Mouse (Mus musculus): ENCODE data around the gene Ogfod3. TPM values are rescaled to one million over a fixed set of nuclear protein-coding genes. Genes with fewer than 3 reads are reported as not detected.

Gene Ogfod3
- polyA plus RNA-seq, 1 experiment, result 7.4 TPM

- no peaks in the 10 kb centered on the region for H3K4me1 ChIP-seq (replicated peaks; ENCODE audit: control insufficient read depth, insufficient read depth, low read length)
- H3K36me3 ChIP-seq (ENCODE audit: control insufficient read depth, insufficient read depth, low read length), result no peaks in the 10 kb centered on the region
- no peaks in the 10 kb centered on the region; the same call in 1 of the 2 replicates for H3K27me3 ChIP-seq (ENCODE audit: control insufficient read depth, insufficient read depth, low read length)
- DNase-seq, result no peak
- TF ChIP-seq POLR2A (IDR thresholded peaks at IDR 0.05; ENCODE audit: control insufficient read depth, extremely low read depth, insufficient read depth, low read length, poor library complexity), result no peak
- TF ChIP-seq CTCF (IDR thresholded peaks at IDR 0.05; ENCODE audit: borderline replicate concordance, control insufficient read depth, extremely low read depth, insufficient read depth, low read length, poor library complexity), result no peak
- H3K27ac ChIP-seq (ENCODE audit: control insufficient read depth, insufficient read depth, low read length), result no peak overlapping the region
- H3K4me3 ChIP-seq (ENCODE audit: control insufficient read depth, insufficient read depth, low read length), result no peak overlapping the region
- WGBS, result 8% methylated on average over 45 of the region's 45 CpGs
Observed at GRCm38 (mm10) chr11:121156411-121156891, 48.1 kb downstream of the Ogfod3 start.

GRCm38 (mm10) chr11:121154203-121154602, 50.3 kb downstream of the Ogfod3 start:
- DNase-seq, result no peak
- no peaks in the 10 kb centered on the region for H3K36me3 ChIP-seq (ENCODE audit: control insufficient read depth, insufficient read depth, low read length)
- 79% methylated on average over 4 of the region's 4 CpGs for WGBS
- no peaks in the 10 kb centered on the region; the same call in 1 of the 2 replicates for H3K27me3 ChIP-seq (ENCODE audit: control insufficient read depth, insufficient read depth, low read length)
- TF ChIP-seq POLR2A (IDR thresholded peaks at IDR 0.05; ENCODE audit: control insufficient read depth, extremely low read depth, insufficient read depth, low read length, poor library complexity) (no peak), CTCF (IDR thresholded peaks at IDR 0.05; ENCODE audit: borderline replicate concordance, control insufficient read depth, extremely low read depth, insufficient read depth, low read length, poor library complexity) (no peak)
- no peaks in the 10 kb centered on the region for H3K4me1 ChIP-seq (replicated peaks; ENCODE audit: control insufficient read depth, insufficient read depth, low read length)
- no peak overlapping the region for H3K4me3 ChIP-seq (ENCODE audit: control insufficient read depth, insufficient read depth, low read length)
- no peak overlapping the region for H3K27ac ChIP-seq (ENCODE audit: control insufficient read depth, insufficient read depth, low read length)

GRCm38 (mm10) chr11:121148193-121148592, 56.3 kb downstream of the Ogfod3 start:
- DNase-seq, result no peak
- Histone ChIP-seq H3K27me3 (ENCODE audit: control insufficient read depth, insufficient read depth, low read length) (no peaks in the 10 kb centered on the region), H3K36me3 (ENCODE audit: control insufficient read depth, insufficient read depth, low read length) (no peaks in the 10 kb centered on the region), H3K4me3 (ENCODE audit: control insufficient read depth, insufficient read depth, low read length) (no peak overlapping the region), H3K4me1 (replicated peaks; ENCODE audit: control insufficient read depth, insufficient read depth, low read length) (no peaks in the 10 kb centered on the region), H3K27ac (ENCODE audit: control insufficient read depth, insufficient read depth, low read length) (no peak overlapping the region)
- WGBS, result 87% methylated on average over 3 of the region's 3 CpGs
- TF ChIP-seq POLR2A (IDR thresholded peaks at IDR 0.05; ENCODE audit: control insufficient read depth, extremely low read depth, insufficient read depth, low read length, poor library complexity) (no peak), CTCF (IDR thresholded peaks at IDR 0.05; ENCODE audit: borderline replicate concordance, control insufficient read depth, extremely low read depth, insufficient read depth, low read length, poor library complexity) (no peak)

GRCm38 (mm10) chr11:121145865-121146264, 58.6 kb downstream of the Ogfod3 start, which contains the start of gene Tex19.1:
TSS of gene Tex19.1 (plus strand) at chr11:121146143.
- H3K27ac ChIP-seq (ENCODE audit: control insufficient read depth, insufficient read depth, low read length), result no peak within 1 kb of the TSS
- H3K4me3 ChIP-seq (ENCODE audit: control insufficient read depth, insufficient read depth, low read length), result no peak within 1 kb of the TSS
- H3K36me3 ChIP-seq (ENCODE audit: control insufficient read depth, insufficient read depth, low read length), result no peaks in the 10 kb centered on the region
- H3K4me1 ChIP-seq (replicated peaks; ENCODE audit: control insufficient read depth, insufficient read depth, low read length), result no peaks in the 10 kb centered on the region
- DNase-seq, result no peak
- TF ChIP-seq POLR2A (IDR thresholded peaks at IDR 0.05; ENCODE audit: control insufficient read depth, extremely low read depth, insufficient read depth, low read length, poor library complexity) (no peak), CTCF (IDR thresholded peaks at IDR 0.05; ENCODE audit: borderline replicate concordance, control insufficient read depth, extremely low read depth, insufficient read depth, low read length, poor library complexity) (no peak)
- H3K27me3 ChIP-seq (ENCODE audit: control insufficient read depth, insufficient read depth, low read length), result no peaks in the 10 kb centered on the region
- WGBS, result 96% methylated on average over 22 of the region's 22 CpGs

GRCm38 (mm10) chr11:121143325-121144015, 61.0 kb downstream of the Ogfod3 start:
- TF ChIP-seq POLR2A (IDR thresholded peaks at IDR 0.05; ENCODE audit: control insufficient read depth, extremely low read depth, insufficient read depth, low read length, poor library complexity) (no peak), CTCF (IDR thresholded peaks at IDR 0.05; ENCODE audit: borderline replicate concordance, control insufficient read depth, extremely low read depth, insufficient read depth, low read length, poor library complexity) (no peak)
- Histone ChIP-seq H3K4me3 (ENCODE audit: control insufficient read depth, insufficient read depth, low read length) (no peak overlapping the region), H3K36me3 (ENCODE audit: control insufficient read depth, insufficient read depth, low read length) (no peaks in the 10 kb centered on the region), H3K4me1 (replicated peaks; ENCODE audit: control insufficient read depth, insufficient read depth, low read length) (no peaks in the 10 kb centered on the region), H3K27ac (ENCODE audit: control insufficient read depth, insufficient read depth, low read length) (no peak overlapping the region), H3K27me3 (ENCODE audit: control insufficient read depth, insufficient read depth, low read length) (no peaks in the 10 kb centered on the region)
- DNase-seq, result no peak
- 87% methylated on average over 9 of the region's 9 CpGs for WGBS

- H3K4me1 ChIP-seq (replicated peaks; ENCODE audit: control insufficient read depth, insufficient read depth, low read length), result no peaks in the 10 kb centered on the region
- no peaks in the 10 kb centered on the region for H3K27me3 ChIP-seq (ENCODE audit: control insufficient read depth, insufficient read depth, low read length)
- no peak overlapping the region for H3K27ac ChIP-seq (ENCODE audit: control insufficient read depth, insufficient read depth, low read length)
- H3K36me3 ChIP-seq (ENCODE audit: control insufficient read depth, insufficient read depth, low read length), result no peaks in the 10 kb centered on the region
- TF ChIP-seq POLR2A (IDR thresholded peaks at IDR 0.05; ENCODE audit: control insufficient read depth, extremely low read depth, insufficient read depth, low read length, poor library complexity) (no peak), CTCF (IDR thresholded peaks at IDR 0.05; ENCODE audit: borderline replicate concordance, control insufficient read depth, extremely low read depth, insufficient read depth, low read length, poor library complexity) (no peak)
- 61% methylated on average over 6 of the region's 6 CpGs for WGBS
- H3K4me3 ChIP-seq (ENCODE audit: control insufficient read depth, insufficient read depth, low read length), result no peak overlapping the region
- no peak for DNase-seq
Observed at GRCm38 (mm10) chr11:121138732-121139131, 65.8 kb downstream of the Ogfod3 start.
